Mouse (Mus musculus) brain, embryonic 14.5 days (tissue): Measurements from ENCODE around the gene Pla2g4b.

Experiments
- CTCF ChIP-seq: fragments of 200-500 bp; IDR thresholded peaks from 2 replicates; pipeline ENCODE4 v1.5.1; 2012; ENCODE audit warnings: inconsistent platforms, mild to moderate bottlenecking, moderate library complexity, borderline replicate concordance; ENCODE audit not compliant: insufficient read depth, insufficient read length; ENCODE audit errors: extremely low read depth
- POLR2A ChIP-seq: fragments of 200-500 bp; IDR thresholded peaks from 2 replicates; pipeline ENCODE4 v1.6.1; 2012; ENCODE audit warnings: mild to moderate bottlenecking, inconsistent platforms, borderline replicate concordance; ENCODE audit not compliant: poor library complexity, insufficient read depth, insufficient read length, severe bottlenecking; ENCODE audit errors: extremely low read depth

DNA sequence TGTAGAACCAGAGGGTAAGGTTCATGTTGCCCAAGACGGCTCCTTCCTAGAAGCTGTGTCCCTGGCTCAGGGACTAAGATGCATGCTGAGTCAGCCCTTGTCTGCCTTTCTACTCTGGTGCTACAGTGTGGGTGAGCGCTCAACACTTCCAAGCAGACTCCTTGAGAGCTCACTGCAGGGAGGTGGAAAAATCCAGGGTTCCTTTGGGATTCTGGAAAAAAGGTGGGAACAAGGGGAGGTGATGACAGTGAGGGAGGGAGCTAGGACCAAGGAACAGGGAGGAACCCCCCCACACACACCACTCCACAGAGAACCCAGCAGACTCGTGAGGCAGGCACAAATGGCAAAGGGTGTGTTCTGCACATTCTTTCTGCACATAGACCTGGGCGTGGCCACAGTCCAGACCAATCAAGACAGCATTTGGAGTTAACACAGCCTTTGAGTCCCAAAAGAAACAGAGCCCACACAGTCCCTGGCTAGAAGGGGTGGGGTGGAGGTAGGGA, 10.9 kb downstream of the Pla2g4b start:
- no peak for TF ChIP-seq POLR2A
- no peak for TF ChIP-seq CTCF
